Mouse (Mus musculus) testis, adult 2 months (tissue): ENCODE results near the gene Pde4d. TPM values are rescaled to one million over a fixed set of nuclear protein-coding genes. Genes with fewer than 3 reads are reported as not detected.

Experiments
- H3K27ac ChIP-seq: fragments of 200-500 bp; 2 replicates; pipeline ENCODE4 v1.5.1; 2012; ENCODE audit warnings: low read depth, low read length; ENCODE audit not compliant: control insufficient read depth, insufficient read depth
- H3K27me3 ChIP-seq: fragments of 200-500 bp; 2 replicates; pipeline ENCODE4 v1.6.1; 2012; ENCODE audit warnings: mild to moderate bottlenecking, low read length, moderate library complexity; ENCODE audit not compliant: control insufficient read depth, insufficient read depth
- H3K36me3 ChIP-seq: fragments of 200-500 bp; 2 replicates; pipeline ENCODE4 v1.6.1; 2012; ENCODE audit warnings: mild to moderate bottlenecking, low read length; ENCODE audit not compliant: control insufficient read depth, insufficient read depth
- H3K4me1 ChIP-seq: fragments of 200-500 bp; 2 replicates; pipeline ENCODE4 v1.6.1; 2012; ENCODE audit warnings: low read length; ENCODE audit not compliant: control insufficient read depth, insufficient read depth
- H3K4me3 ChIP-seq: fragments of 200-500 bp; 2 replicates; pipeline ENCODE4 v1.5.1; 2012; ENCODE audit warnings: low read depth, mild to moderate bottlenecking, low read length, moderate library complexity, mixed read lengths; ENCODE audit not compliant: control insufficient read depth
- CTCF ChIP-seq: fragments of 200-500 bp; IDR thresholded peaks from 2 replicates; pipeline ENCODE4 v1.5.1; 2012; ENCODE audit warnings: low read depth, mild to moderate bottlenecking, inconsistent platforms, low read length, moderate library complexity; ENCODE audit not compliant: control insufficient read depth, insufficient read depth, insufficient replicate concordance
- POLR2A ChIP-seq: fragments of 200-500 bp; IDR thresholded peaks from 2 replicates; pipeline ENCODE4 v1.6.1; 2012; ENCODE audit warnings: low read depth, mild to moderate bottlenecking, inconsistent platforms, low read length, moderate library complexity; ENCODE audit not compliant: control insufficient read depth
- polyA plus RNA-seq: library from polyadenylated mRNA; depleted of rRNA; stranded (reverse); fragments of >200 nt; gene quantifications from 2 replicates; pipeline ENCODE4 v1.2.3, GENCODE M21; 2012

Pde4d gene
- polyA plus RNA-seq, 1 experiment, result 2.1 TPM

GRCm38 (mm10) chr13:109581284-109582070, 1131.7 kb downstream of the Pde4d start:
- Histone ChIP-seq H3K27ac (no peak overlapping the region), H3K4me1 (no peaks in the 10 kb centered on the region), H3K27me3 (no peaks in the 10 kb centered on the region), H3K4me3 (peak overlapping the region; percentile 34; the same call in 1 of the 2 replicates), H3K36me3 (no peaks in the 10 kb centered on the region)
- no peak for TF ChIP-seq CTCF
- TF ChIP-seq POLR2A, result no peak

- TF ChIP-seq POLR2A (no peak), CTCF (no peak)
- H3K36me3 ChIP-seq, result no peaks in the 10 kb centered on the region
- no peak overlapping the region for H3K27ac ChIP-seq
- no peak overlapping the region for H3K4me3 ChIP-seq
- H3K4me1 ChIP-seq, result no peaks in the 10 kb centered on the region
- no peaks in the 10 kb centered on the region for H3K27me3 ChIP-seq
Observed at GRCm38 (mm10) chr13:109590048-109590447, 1140.3 kb downstream of the Pde4d start.

DNA sequence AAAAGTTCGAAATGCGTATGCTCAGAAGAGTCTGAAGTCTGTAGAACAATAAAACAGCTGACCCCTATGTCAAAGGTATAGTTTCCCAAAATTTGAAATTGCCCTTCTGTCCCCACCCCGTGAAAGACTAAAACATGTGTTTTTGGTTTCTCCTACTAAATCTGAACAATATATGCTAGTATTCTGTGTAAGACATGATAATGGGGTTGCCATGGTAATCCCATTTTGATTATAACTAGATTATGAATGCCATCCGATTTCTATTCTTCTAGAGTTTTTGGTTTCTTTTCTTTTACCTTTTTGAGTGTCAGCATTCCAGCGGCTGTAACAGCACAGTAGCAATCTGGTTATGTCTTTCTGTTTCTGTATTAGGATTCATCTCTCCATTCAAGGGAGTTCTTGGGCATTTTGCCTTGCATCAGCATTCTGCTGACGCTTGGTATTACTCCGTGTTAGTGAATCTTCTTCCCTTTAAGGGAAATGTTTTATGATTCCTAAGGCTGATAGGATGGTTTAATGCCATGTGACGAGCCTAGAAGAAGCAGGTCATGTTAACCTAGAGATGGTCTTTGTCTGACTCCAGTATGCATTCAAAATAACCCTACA, 1142.5 kb downstream of the Pde4d start:
- H3K27me3 ChIP-seq, result no peaks in the 10 kb centered on the region
- H3K27ac ChIP-seq, result no peak overlapping the region
- H3K4me1 ChIP-seq, result no peaks in the 10 kb centered on the region
- no peak overlapping the region for H3K4me3 ChIP-seq
- TF ChIP-seq POLR2A, result no peak
- TF ChIP-seq CTCF, result no peak
- no peaks in the 10 kb centered on the region for H3K36me3 ChIP-seq

DNA sequence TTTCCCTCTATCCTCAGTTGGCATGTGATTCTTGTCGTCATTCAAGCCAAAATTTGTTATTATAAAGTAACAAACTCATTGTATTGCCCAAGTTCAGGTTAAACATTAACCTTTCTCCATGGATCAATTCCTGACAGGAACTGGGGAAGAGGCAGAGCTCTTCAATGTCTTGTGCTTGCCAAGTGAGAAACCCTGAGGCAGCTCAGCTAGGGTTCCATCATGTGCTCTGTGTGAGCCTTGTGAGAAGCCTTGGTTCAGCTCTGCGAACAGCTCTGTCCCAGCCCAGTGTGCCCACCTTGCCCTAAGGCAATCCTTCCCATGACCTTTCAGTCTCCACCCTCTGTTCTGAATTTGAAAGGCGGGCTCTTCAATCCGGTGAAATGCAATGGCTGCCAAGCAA, 1150.0 kb downstream of the Pde4d start:
- no peaks in the 10 kb centered on the region for H3K36me3 ChIP-seq
- H3K4me1 ChIP-seq, result no peaks in the 10 kb centered on the region
- no peaks in the 10 kb centered on the region for H3K27me3 ChIP-seq
- TF ChIP-seq CTCF (no peak), POLR2A (no peak)
- no peak overlapping the region for H3K27ac ChIP-seq
- no peak overlapping the region for H3K4me3 ChIP-seq

- no peak for TF ChIP-seq CTCF
- TF ChIP-seq POLR2A, result no peak
- Histone ChIP-seq H3K27ac (no peak overlapping the region), H3K4me1 (no peaks in the 10 kb centered on the region), H3K4me3 (no peak overlapping the region), H3K36me3 (no peaks in the 10 kb centered on the region), H3K27me3 (no peaks in the 10 kb centered on the region)
Observed at GRCm38 (mm10) chr13:109604017-109604416, 1154.3 kb downstream of the Pde4d start.

DNA sequence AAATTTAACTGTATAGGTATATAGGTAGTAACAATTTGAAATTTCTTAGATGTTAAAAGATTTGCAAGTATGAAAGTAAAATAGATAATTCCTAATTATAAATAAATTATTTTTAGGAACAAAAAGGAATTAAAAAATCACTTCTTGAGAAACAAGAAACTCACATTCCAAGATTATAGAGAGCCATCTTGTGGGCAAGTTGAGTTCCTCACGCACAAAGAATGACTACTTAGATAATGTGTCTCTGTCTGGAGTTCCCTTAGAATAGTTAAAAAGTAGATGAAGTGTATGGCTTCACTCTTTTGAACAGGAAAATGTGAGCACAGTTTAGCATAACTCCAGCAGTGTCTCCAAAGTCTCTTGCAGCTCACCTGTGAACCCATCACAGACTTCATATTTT, 1155.4 kb downstream of the Pde4d start:
- Histone ChIP-seq H3K27ac (no peak overlapping the region), H3K4me1 (no peaks in the 10 kb centered on the region), H3K36me3 (no peaks in the 10 kb centered on the region), H3K4me3 (no peak overlapping the region), H3K27me3 (no peaks in the 10 kb centered on the region)
- no peak for TF ChIP-seq CTCF
- TF ChIP-seq POLR2A, result no peak

DNA sequence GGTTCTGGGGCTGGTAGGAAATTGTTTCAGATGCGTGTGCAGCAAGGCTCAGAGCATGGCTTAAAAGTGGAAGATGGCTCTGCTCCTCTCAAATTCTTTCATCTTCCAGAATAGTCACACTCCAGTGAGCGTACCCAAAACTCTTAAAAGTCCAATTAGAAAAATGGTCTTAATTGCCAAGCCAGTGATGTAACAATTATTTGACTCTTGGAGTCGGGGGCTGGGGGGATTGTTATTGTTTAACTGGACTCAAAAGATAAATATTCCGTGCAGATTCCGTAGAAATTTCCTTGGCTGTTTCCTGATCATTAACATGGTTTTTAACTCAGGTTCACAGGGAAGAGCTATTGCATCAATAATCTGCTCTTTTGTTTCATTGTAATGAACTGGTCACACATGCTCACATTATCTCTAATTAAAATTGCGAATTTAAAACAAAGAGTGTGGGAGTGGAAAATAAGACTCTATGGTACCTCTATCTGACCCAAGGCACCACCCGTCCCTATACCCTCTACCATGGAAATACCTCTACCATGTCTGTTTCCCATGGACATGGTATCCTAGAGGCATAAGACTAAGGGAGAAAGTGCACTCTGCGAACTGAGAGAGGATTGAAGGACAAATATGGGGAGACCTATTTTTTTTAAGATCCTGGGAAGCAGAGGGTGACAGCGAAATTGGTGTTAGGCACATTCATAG, 1159.5 kb downstream of the Pde4d start:
- Histone ChIP-seq H3K4me1 (no peaks in the 10 kb centered on the region), H3K27me3 (no peaks in the 10 kb centered on the region), H3K4me3 (no peak overlapping the region), H3K36me3 (no peaks in the 10 kb centered on the region), H3K27ac (no peak overlapping the region)
- TF ChIP-seq CTCF (no peak), POLR2A (no peak)
